Mouse (Mus musculus) brain, adult 2 months (tissue): ENCODE results near the gene Zdhhc5.
"Not testable (repeated sequence)": the region's sequence is repeated elsewhere in the genome, so short reads cannot be mapped to it uniquely, and the experiment has no call there.

Source experiments
- DNase-seq: peaks from one replicate; pipeline ENCODE4 v3.0.0; 2011; ENCODE audit warnings: low read depth, low spot score

Gene Zdhhc5

GRCm38 (mm10) chr2:84695007-84695695 is 19.8 kb downstream of the Zdhhc5 start:
- no peak for DNase-seq

DNA sequence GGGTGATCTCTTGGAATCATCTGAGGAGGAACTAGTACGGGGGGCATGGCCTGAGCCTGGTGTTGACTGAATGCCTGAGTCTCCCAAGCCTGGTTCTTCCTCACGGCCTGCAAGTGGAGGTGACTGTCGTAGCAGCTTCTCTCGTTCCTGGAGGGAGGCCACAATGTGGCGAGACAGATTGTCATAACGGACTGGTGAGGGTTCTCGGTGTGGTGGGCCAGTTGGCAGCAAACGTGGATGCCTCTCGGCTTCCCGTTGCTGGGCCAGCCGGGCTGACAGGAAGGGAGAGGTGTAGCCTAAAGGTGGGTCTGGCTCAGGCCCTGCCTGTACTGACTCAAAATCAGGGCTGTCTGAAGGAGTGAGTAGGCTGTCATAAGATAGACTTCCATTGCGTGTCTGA is 24.9 kb downstream of the Zdhhc5 start:
- peak; percentile 47 for DNase-seq

DNA sequence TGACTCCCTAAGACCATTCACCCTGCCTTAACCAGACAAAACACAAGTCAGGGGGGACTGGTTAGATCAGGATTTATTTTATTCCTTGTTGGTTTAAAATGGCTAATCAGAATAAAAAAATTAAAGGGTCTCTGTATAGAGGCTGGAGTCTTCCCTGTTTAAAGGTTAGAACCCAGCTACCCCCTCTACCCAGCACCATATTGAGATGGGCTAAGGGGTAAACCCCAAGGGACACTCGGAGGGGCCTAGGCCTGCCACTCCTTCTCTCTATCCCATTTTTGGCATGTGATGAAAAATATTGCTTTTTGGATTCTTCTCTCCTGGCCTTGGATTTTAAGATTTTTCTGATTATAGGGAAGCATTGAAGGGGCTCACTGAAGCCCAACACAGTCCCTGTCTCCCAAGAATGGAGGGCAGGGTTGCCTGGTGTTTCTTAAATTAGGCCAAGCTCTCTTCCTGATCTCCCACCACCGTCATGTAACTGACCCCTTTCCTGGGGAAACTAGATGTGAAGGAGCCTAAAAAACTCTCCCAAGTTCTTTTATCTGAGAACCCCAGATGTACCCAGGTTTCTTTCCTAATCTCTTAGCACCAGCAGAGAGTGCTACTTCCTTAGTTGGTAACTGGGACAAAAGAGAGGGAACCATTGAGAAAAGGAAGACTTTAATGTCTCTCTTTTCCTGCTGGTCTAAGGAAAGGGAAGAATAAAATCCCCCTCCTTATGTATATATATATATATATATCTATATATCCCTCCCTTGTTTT is 26.7 kb downstream of the Zdhhc5 start:
- no peak for DNase-seq

DNA sequence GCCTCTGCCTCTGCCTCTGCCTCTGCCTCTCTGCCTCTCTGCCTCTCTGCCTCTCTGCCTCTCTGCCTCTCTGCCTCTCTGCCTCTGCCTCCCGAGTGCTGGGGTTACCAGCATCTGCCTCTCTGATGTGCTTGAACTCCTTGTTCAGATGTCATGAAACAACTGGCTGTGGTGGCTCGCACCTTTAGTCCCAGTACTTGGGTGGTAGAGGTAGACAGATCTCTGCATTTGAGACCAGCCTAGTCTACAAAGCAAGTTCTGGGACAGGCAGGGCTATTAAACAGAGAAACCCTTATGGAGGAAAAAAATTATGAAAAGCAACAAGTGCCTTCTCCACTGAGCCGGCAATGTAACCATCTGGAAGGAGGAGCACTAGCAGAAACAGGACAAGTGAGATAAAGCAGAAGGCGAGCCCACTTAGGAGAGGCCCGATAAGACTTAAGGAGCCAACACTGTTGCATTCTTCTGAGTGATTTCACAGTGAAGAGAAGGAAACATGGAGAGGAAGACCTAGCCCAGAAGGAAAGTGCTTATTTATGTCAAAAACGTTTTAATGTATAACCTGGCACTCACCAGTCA is 32.3 kb downstream of the Zdhhc5 start:
- DNase-seq, result no peak

DNA sequence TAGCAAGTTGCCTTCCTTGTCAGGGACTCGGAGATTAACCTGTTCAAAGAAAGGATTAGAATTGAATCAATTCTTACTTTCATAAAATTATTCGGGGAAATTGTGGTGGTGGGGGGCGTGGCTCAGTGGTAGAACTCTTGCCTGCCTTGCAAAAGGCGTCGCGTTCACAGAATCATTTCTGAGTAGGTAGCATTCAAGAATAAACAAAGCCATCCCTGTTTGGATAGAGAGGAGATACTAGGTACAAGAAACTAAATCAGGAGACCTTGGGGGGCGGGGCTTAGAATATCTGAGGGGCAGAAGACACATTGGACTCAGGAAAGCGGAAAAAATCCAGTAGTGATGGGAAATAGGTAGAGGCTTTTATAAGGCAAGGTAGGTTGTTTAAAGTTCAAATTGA is 36.0 kb downstream of the Zdhhc5 start, which contains the start of gene Tmx2:
Gene Tmx2, minus strand, starts transcription at position 125 of the 400 bp plus-strand sequence.
- DNase-seq, result no peak

- DNase-seq, result peak; percentile 100
These were observed 36.8 kb downstream of the Zdhhc5 start, which contains the start of the genes Gm28635 and Med19 for GRCm38 (mm10) chr2:84677968-84678880. Gene Gm28635, minus strand, starts transcription at chr2:84678041. Gene Med19, plus strand, starts transcription at chr2:84678402.

GRCm38 (mm10) chr2:84677270-84677967 is 37.6 kb downstream of the Zdhhc5 start:
- peak; percentile 77 for DNase-seq

DNA sequence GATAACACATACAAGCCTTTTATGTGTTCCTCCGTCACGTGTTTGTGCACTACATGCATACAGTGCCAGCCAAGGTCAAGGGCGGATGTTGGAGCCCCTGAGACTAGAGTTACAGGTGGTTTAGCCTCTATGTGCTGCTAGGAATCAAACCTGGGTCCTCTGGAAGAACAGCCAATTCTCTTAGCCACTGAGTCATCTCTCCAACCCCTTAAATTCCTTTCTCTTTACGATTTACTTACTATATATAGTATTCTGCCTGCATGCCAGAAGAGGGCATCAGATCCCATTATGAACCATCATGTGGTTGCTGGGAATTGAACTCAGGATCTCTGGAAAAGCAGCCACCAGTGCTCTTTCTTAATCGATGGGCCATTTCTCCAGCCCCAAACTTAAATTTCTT is 43.4 kb downstream of the Zdhhc5 start:
- not testable (repeated sequence) for DNase-seq

DNA sequence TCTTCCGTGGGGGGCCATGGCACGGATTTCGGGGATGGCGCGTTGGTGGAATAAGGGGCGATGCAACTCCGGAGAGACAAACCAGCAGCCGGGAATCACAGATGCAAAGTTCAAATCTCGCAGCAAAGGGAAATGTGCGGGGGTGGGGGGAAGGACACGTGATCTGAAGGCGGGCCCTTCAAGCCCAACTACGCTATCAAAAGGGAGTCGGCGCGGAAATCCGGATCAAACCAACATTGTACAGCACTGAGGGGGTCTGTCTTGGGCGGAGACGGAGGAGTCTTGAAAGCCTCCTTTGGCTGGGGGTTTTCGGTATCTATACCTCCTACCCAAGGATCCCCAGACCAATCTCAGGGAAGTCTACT is 44.4 kb downstream of the Zdhhc5 start, which contains the start of gene Selenoh:
Gene Selenoh, minus strand, starts transcription at position 202 of the 365 bp plus-strand sequence.
- DNase-seq, result peak; percentile 96

DNA sequence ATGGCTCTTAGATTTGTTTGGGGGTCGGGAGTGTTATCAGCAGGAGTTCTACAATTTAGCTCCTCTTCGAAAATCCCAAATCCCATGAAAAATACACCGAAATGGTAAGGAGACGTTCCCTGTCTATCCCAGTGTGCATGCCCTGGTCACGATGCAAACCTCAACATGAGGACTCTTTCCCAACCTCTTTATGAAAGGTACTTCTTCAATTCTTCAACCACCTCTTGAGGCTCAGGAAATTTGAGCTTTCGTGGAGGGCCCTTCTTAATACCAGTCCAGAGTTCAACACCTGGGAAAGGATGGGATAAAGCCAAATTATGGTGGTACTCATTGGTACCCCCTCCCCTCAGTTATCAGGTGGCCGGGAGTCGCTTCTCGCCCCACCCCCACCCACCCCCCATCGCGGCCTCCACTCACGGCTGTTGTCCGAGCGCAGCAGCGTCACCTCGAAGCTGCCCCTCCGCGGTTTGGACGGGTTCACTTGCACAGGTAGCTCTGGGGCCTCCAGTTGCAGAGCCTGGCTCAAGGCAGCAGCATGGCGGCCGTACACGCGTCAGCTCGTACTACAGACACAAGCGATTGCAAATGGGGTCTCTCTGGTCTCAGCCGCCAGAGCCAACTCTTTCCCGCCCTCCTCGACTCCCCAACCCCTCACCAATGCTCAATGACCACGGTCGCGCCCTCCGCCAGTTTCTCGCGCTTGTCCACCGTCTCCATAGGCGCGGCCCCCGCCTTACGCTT is 45.0 kb downstream of the Zdhhc5 start:
- peak; percentile 51 for DNase-seq

- no peak for DNase-seq
These were observed 48.9 kb downstream of the Zdhhc5 start for GRCm38 (mm10) chr2:84666081-84666480.

DNA sequence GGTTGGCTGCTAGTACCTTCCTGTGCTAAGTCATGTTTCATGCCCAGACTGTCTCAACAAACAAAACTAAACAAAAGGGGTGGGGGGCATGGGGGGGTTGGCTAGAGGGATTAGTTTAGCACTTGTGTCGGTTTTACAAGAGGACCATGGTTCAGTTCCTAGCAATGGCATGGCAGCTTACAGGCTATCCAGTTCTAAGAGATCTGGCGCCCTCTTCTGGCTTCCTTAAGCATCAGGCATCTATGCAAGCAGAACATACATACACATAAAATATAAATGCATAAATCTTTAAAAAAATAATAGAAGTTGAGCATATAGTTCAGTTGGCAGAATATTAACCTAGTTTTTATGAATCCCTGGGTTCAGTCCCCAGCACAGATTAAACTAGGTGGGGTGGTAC is 52.1 kb downstream of the Zdhhc5 start:
- DNase-seq, result peak; percentile 71

- DNase-seq, result peak; percentile 84
These were observed 54.7 kb downstream of the Zdhhc5 start for GRCm38 (mm10) chr2:84660253-84660652.

DNA sequence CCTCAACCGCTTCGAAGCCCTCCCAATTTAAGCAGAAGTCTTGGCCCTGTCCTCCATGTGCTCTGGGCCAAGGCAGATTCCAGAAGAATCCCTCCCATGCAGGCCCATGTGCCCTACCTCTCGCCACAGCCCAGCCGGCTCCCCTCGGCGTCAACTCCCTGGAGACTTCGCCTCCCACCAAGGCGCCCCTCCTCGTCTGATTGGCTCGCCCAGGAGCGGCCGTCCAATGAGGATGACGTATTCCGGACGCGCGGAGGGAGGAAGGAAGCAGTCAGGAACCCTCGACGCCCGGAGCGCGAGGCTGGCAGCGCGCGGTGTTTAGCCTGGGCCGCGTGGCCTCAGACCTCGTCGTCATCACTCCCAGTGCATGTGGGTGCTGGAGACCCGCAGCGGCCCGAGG is 56.2 kb downstream of the Zdhhc5 start, which contains the start of gene Btbd18:
Gene Btbd18, plus strand, starts transcription at position 274 of the 400 bp plus-strand sequence.
- DNase-seq, result no peak

DNA sequence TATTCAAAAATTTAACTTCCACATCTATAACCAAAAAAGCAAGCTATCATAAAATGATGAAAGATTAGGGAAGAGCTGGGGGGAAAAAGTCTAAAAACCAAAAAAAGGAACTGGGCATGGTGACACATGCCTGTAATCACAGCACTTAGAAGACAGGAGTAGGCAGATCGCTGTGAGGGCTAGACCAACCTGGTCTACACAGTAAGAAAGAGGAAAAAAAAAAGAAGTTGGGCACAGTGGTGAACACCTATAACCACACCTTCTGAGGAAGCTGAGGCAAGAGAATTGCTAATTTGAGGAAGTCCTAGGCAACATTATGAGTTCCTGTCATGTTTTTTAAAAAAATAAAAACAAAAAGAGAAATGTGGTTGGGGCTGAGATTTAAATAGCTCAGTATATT is 59.1 kb downstream of the Zdhhc5 start:
- DNase-seq, result no peak

DNA sequence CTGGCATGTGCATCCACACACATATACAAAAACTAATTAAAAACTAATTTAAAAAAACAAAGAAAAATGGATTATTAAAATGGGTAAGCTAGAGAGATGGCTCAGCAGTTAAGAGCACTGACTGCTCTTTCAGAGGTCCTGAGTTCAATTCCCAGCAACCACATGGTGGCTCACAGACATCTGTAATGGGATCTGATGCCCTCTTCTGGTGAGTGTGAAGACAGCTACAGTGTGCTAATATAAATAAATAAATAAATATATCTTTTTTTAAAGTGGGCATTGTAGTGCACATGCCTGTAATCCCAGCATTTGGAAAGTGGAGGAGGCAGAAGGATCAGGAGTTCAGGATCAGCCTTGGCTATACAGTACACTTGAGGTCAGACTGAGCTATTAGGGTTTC is 61.6 kb downstream of the Zdhhc5 start:
- DNase-seq, result no peak

GRCm38 (mm10) chr2:84650464-84651195 is 64.3 kb downstream of the Zdhhc5 start, which contains the start of gene Ctnnd1:
Gene Ctnnd1, minus strand, starts transcription at chr2:84650765.
- DNase-seq, result peak; percentile 99

DNA sequence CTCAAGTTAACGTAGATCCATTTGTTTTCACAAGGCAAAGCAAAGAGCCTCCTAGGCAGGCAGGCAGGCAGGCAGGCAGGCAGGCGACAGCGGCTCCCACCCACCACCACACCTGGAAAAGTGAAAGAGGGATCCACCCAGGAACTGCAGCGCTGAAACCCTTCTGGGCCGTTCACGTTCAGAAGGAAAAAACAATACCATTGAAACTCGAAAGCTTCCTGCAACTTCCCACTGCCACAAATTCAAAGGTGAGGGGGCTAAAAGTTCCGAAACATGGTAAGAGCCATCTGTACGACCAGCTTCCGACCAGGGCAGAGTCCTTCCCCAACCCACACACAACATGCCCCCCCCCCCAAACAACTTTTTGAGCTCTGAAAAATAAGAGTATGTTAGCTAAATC is 65.3 kb downstream of the Zdhhc5 start:
- DNase-seq, result peak; percentile 33

DNA sequence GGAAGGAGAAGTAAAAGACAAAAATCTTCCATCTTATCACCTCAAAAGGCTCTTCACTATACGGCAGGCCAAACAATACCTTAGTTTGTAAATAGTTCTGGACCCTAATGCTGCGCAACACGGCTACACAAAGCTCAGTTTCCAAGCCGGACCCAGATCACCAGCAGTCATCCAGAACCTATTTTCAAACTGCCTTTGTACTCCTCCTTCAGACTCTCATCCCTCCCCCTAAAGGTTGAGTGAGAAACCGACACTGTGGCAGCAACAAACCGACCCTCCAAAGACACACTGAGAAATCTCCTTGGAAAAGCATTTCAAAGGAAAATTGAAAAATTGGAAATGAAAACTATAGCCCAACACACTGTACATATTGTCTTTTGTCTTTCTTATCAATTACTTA is 66.6 kb downstream of the Zdhhc5 start:
- peak; percentile 36 for DNase-seq
